Mouse (Mus musculus) intestine, embryonic 16.5 days (tissue): ENCODE measurements around the gene Gm7792. TPM values are rescaled to one million over a fixed set of nuclear protein-coding genes. Genes with fewer than 3 reads are reported as not detected.
"Not testable (repeated sequence)": the region's sequence is repeated elsewhere in the genome, so short reads cannot be mapped to it uniquely, and the experiment has no call there.

Experiments
- ATAC-seq: fragments of 200-750 bp; cut with Nextera tagmentation; 2 replicates; pipeline ENCODE4 v1.8.0; 2017; ENCODE audit warnings: moderate TSS enrichment, moderate library complexity
- H3K27ac ChIP-seq: fragments of 300-500 bp; sonication (generic); 2 replicates; pipeline ENCODE4 v1.5.1; 2014; ENCODE audit warnings: mild to moderate bottlenecking, low read length
- H3K27me3 ChIP-seq: fragments of 300-500 bp; sonication (generic); replicated peaks from 2 replicates; pipeline ENCODE4 v1.6.1; 2014; ENCODE audit warnings: low read length, control low read depth, mixed read lengths; ENCODE audit not compliant: control insufficient read depth, insufficient read depth
- H3K36me3 ChIP-seq: fragments of 300-500 bp; sonication (generic); 2 replicates; pipeline ENCODE4 v1.6.1; 2014; ENCODE audit warnings: low read length, control low read depth; ENCODE audit not compliant: control insufficient read depth, insufficient read depth
- H3K4me1 ChIP-seq: fragments of 300-500 bp; sonication (generic); 2 replicates; pipeline ENCODE4 v1.6.1; 2014; ENCODE audit warnings: low read length, control low read depth, mixed read lengths; ENCODE audit not compliant: control insufficient read depth, insufficient read depth
- H3K4me2 ChIP-seq: fragments of 300-500 bp; sonication (generic); 2 replicates; pipeline ENCODE4 v1.6.1; 2014; ENCODE audit warnings: low read depth, low read length, control low read depth
- H3K4me3 ChIP-seq: fragments of 300-500 bp; sonication (generic); 2 replicates; pipeline ENCODE4 v1.5.1; 2014; ENCODE audit warnings: mild to moderate bottlenecking, low read length
- H3K9ac ChIP-seq: fragments of 300-500 bp; sonication (generic); 2 replicates; pipeline ENCODE4 v1.6.1; 2014; ENCODE audit warnings: low read depth, low read length
- H3K9me3 ChIP-seq: fragments of 300-500 bp; sonication (generic); 2 replicates; pipeline ENCODE4 v1.6.1; 2016; ENCODE audit warnings: low read length, control low read depth; ENCODE audit not compliant: control insufficient read depth
- WGBS: fragments of 180-500 bp; shearing (Covaris S2); extraction: QIAGEN DNeasy Blood & Tissue Kit; methylation state at CpG from one replicate; pipeline ENCODE4 v1.1.7; 2014; 5-methylcytosine and 5-hydroxymethylcytosine counted together
- polyA plus RNA-seq: library from polyadenylated mRNA; unstranded; fragments of >200 nt; fragmentation: Nextera tagmentation; extraction: Ambion mirVana; gene quantifications from 2 replicates; pipeline ENCODE4 v1.2.1, GENCODE M21; 2015

Gene Gm7792
- polyA plus RNA-seq = not detected in 2 replicates

DNA sequence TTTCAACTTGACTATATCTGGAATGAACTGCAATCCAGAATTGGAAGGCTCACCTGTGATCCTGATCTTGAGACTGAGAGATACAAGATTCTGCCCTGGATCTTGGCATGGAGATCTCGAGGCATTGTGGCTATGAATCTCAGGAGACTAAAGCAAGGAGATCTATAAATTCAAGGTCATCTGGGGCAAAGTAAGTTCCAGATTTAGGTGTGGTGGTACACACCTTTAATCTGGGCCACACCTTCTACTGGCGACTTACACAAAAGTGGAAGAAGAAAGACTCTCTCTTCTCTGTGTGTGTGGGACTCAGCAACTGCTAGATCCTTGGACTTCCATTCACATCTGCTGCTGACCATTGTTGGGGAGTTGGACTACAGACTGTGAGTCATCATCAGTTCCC lies at the start of gene Gm7792:
Gene Gm7792, plus strand, starts transcription at position 301 of the 400 bp plus-strand sequence.
- WGBS = 63% methylated on average over 1 of the region's 2 CpGs
- H3K27me3 ChIP-seq, H3K4me2 ChIP-seq, H3K9ac ChIP-seq, H3K4me1 ChIP-seq, ATAC-seq, H3K9me3 ChIP-seq, H3K4me3 ChIP-seq, H3K36me3 ChIP-seq, H3K27ac ChIP-seq: not testable (repeated sequence)

Other genes starting within 250 kb of the Gm7792 start
- not detected in 2 replicates for gene C87414, start 172.2 kb upstream of the Gm7792 start, polyA plus RNA-seq
- gene Gm16429, start 85.3 kb downstream of the Gm7792 start, polyA plus RNA-seq = not detected in 2 replicates
- not detected in 2 replicates for gene BC061212, start 226.8 kb downstream of the Gm7792 start, polyA plus RNA-seq
- not detected in 2 replicates for gene Gm6351, start 232.6 kb downstream of the Gm7792 start, polyA plus RNA-seq